Mouse (Mus musculus) frontal cortex, postnatal 10 days (tissue): ENCODE results near the gene Ank2.

ENCODE experiments used
- DNase-seq, 2 experiments: peaks; one replicate each; pipeline ENCODE4 v3.0.0; 2022; ENCODE audit warnings: low spot score in 2 of 2, mixed read lengths in 1 of 2

The Ank2 gene

GRCm38 (mm10) chr3:127124375-127124993 lies 374.7 kb downstream of the Ank2 start:
- DNase-seq = no peak

GRCm38 (mm10) chr3:127123376-127123775 lies 375.8 kb downstream of the Ank2 start:
- DNase-seq = no peak

GRCm38 (mm10) chr3:127118777-127119176 lies 380.4 kb downstream of the Ank2 start:
- DNase-seq = no peak

- DNase-seq = no peak
Measured at GRCm38 (mm10) chr3:127116226-127116625, 382.9 kb downstream of the Ank2 start.

- DNase-seq = no peak
Measured at GRCm38 (mm10) chr3:127113238-127113637, 385.9 kb downstream of the Ank2 start.

- DNase-seq = no peak
Measured at GRCm38 (mm10) chr3:127109413-127109812, 389.7 kb downstream of the Ank2 start.

- no peak for DNase-seq
Measured at GRCm38 (mm10) chr3:127108481-127108880, 390.7 kb downstream of the Ank2 start.

GRCm38 (mm10) chr3:127107281-127107680 lies 391.9 kb downstream of the Ank2 start:
- no peak for DNase-seq

GRCm38 (mm10) chr3:127101326-127101725 lies 397.8 kb downstream of the Ank2 start:
- no peak for DNase-seq

- no peak for DNase-seq
Measured at GRCm38 (mm10) chr3:127097745-127098144, 401.4 kb downstream of the Ank2 start.

GRCm38 (mm10) chr3:127097106-127097505 lies 402.0 kb downstream of the Ank2 start:
- no peak for DNase-seq

GRCm38 (mm10) chr3:127093631-127094030 lies 405.5 kb downstream of the Ank2 start:
- no peak for DNase-seq

GRCm38 (mm10) chr3:127087574-127087973 lies 411.6 kb downstream of the Ank2 start:
- DNase-seq = no peak

GRCm38 (mm10) chr3:127086834-127087506 lies 412.2 kb downstream of the Ank2 start:
- DNase-seq = no peak

- DNase-seq = no peak
Measured at GRCm38 (mm10) chr3:127077369-127077768, 421.8 kb downstream of the Ank2 start.

GRCm38 (mm10) chr3:127075531-127076280 lies 423.4 kb downstream of the Ank2 start:
- no peak for DNase-seq

- DNase-seq = peak in 1 of 2 experiments; percentile 47
Measured at GRCm38 (mm10) chr3:127071471-127071870, 427.7 kb downstream of the Ank2 start.

GRCm38 (mm10) chr3:127063654-127064386 lies 435.3 kb downstream of the Ank2 start:
- DNase-seq = no peak

- no peak for DNase-seq
Measured at GRCm38 (mm10) chr3:127059671-127060070, 439.5 kb downstream of the Ank2 start.

- DNase-seq = no peak
Measured at GRCm38 (mm10) chr3:127041288-127041687, 457.9 kb downstream of the Ank2 start.

- DNase-seq = no peak
Measured at GRCm38 (mm10) chr3:127038570-127038969, 460.6 kb downstream of the Ank2 start.

- DNase-seq = no peak
Measured at GRCm38 (mm10) chr3:127036118-127036517, 463.0 kb downstream of the Ank2 start.
